Mouse (Mus musculus): Measurements from ENCODE around the gene Gm11563. TPM values are rescaled to one million over a fixed set of nuclear protein-coding genes. Genes with fewer than 3 reads are reported as not detected.
"Not testable (repeated sequence)": the region's sequence is repeated elsewhere in the genome, so short reads cannot be mapped to it uniquely, and the experiment has no call there.

Gm11563 gene
- polyA plus RNA-seq, 1 experiment from 2014 or later = not detected

- H3K36me3 ChIP-seq = no peaks in the 10 kb centered on the region
- no peak for ATAC-seq
- H3K27ac ChIP-seq = no peak overlapping the region
- no peak overlapping the region for H3K4me3 ChIP-seq
- no peaks in the 10 kb centered on the region for H3K9me3 ChIP-seq (replicated peaks)
- H3K9ac ChIP-seq = no peak overlapping the region
- no peaks in the 10 kb centered on the region for H3K4me1 ChIP-seq
- H3K27me3 ChIP-seq (replicated peaks) = no peaks in the 10 kb centered on the region
- WGBS (ENCODE audit: insufficient replicate concordance) = 53% methylated on average over 1 of the region's 1 CpGs
- no peak overlapping the region for H3K4me2 ChIP-seq
These were observed 21.7 kb downstream of the Gm11563 start for GRCm38 (mm10) chr11:99637086-99637485.

DNA sequence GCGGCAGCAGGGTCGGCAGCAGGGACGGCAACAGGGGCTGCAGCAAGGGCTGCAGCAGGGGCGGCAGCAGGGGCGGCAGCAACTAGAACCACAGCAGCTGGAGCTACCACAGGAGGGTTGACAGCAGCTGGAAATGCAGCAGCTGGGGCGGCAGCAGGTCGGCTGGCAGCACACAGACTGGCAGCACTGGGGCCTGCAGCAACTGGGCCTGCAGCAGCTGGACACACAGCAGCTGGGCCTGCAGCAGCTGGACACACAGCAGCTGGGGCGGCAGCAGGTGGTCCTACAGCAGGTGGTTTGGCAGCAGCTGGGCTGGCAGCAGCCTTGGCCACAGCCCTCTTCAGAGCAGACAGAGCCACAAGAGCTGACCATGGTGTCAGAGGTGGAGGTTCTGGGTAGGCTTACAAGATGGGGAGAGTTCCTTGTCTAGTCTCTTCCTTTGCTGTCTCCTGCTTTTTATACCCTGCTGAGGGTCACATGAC, 24.1 kb downstream of the Gm11563 start, which contains the start of gene Krtap4-2:
Gene Krtap4-2 (minus strand): TSS at position 432 of the 482 bp plus-strand sequence.
- ATAC-seq = no peak
- Histone ChIP-seq H3K36me3 (no peaks in the 10 kb centered on the region), H3K9me3 (replicated peaks) (no peaks in the 10 kb centered on the region), H3K4me2 (no peak within 1 kb of the TSS), H3K4me3 (no peak within 1 kb of the TSS), H3K4me1 (no peaks in the 10 kb centered on the region), H3K27ac (no peak within 1 kb of the TSS), H3K9ac (no peak within 1 kb of the TSS), H3K27me3 (replicated peaks) (no peaks in the 10 kb centered on the region)
- 56% methylated on average over 8 of the region's 8 CpGs for WGBS (ENCODE audit: insufficient replicate concordance)

DNA sequence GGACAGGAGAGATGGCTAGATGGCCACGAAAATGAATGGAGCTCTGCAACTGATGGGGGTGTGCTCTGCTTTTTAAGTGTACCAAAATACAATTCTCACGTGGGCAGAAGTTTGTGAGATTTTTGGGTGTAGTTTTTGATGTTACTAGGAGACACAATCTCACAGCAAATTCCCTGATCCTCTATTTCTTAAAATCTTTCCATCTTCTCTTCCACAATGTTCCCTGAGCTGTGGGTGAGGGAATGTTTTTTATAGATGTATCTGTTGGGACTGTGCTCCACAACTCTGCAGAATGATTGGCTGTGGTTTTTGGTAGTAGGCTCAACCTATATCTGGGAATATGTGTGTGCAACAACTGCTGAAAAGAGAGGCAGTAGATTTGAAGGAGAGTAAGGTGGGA, 25.5 kb downstream of the Gm11563 start:
- Histone ChIP-seq H3K27me3 (replicated peaks) (no peaks in the 10 kb centered on the region), H3K4me3 (no peak overlapping the region), H3K9ac (no peak overlapping the region), H3K4me1 (no peaks in the 10 kb centered on the region), H3K27ac (no peak overlapping the region), H3K36me3 (no peaks in the 10 kb centered on the region), H3K4me2 (no peak overlapping the region), H3K9me3 (replicated peaks) (no peaks in the 10 kb centered on the region)
- 41% methylated on average over 2 of the region's 2 CpGs for WGBS (ENCODE audit: insufficient replicate concordance)
- ATAC-seq = no peak

DNA sequence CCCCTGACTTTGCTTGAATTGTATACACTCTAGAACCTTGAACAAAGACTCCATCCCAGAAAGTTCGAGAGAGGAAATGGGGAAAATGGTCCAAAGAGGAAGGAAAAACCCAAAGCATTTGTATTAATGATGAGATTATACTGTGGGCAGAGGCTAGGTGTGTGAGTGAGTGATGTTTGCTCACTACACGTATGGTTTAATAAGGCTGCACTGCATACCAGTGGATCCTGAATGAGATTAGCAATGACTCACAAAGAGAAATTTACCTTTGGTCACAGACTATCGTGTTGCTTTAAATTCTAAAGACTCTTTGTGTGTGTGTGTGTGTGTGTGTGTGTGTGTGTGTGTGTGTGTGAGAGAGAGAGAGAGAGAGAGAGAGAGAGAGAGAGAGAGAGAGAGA, 27.9 kb downstream of the Gm11563 start:
- no peak overlapping the region for H3K27ac ChIP-seq
- ATAC-seq = no peak
- WGBS (ENCODE audit: insufficient replicate concordance) = 50% methylated on average over 3 of the region's 3 CpGs

GRCm38 (mm10) chr11:99628138-99628537, 30.6 kb downstream of the Gm11563 start, which contains the start of gene Krtap4-1:
Gene Krtap4-1 (minus strand): TSS chr11:99628238.
- H3K27ac ChIP-seq = no peak within 1 kb of the TSS
- WGBS (ENCODE audit: insufficient replicate concordance) = 61% methylated on average over 4 of the region's 4 CpGs
- no peaks in the 10 kb centered on the region for H3K27me3 ChIP-seq (replicated peaks)
- H3K4me2 ChIP-seq = no peak within 1 kb of the TSS
- H3K9ac ChIP-seq = no peak within 1 kb of the TSS
- H3K4me1 ChIP-seq = no peaks in the 10 kb centered on the region
- ATAC-seq = no peak
- H3K9me3 ChIP-seq (replicated peaks) = no peaks in the 10 kb centered on the region
- H3K36me3 ChIP-seq = no peaks in the 10 kb centered on the region
- no peak within 1 kb of the TSS for H3K4me3 ChIP-seq

More for the DNA sequence above, 27.9 kb downstream of the Gm11563 start:
- no peak overlapping the region for H3K4me3 ChIP-seq
- no peaks in the 10 kb centered on the region for H3K36me3 ChIP-seq
- no peak overlapping the region for H3K9ac ChIP-seq
- no peaks in the 10 kb centered on the region for H3K9me3 ChIP-seq (replicated peaks)
- no peaks in the 10 kb centered on the region for H3K27me3 ChIP-seq (replicated peaks)
- H3K4me2 ChIP-seq = no peak overlapping the region
- H3K4me1 ChIP-seq = no peaks in the 10 kb centered on the region

- no peak for ATAC-seq
- H3K9me3 ChIP-seq (replicated peaks) = no peaks in the 10 kb centered on the region
- no peak within 1 kb of the TSS for H3K9ac ChIP-seq
- H3K36me3 ChIP-seq = no peaks in the 10 kb centered on the region
- 72% methylated on average over 2 of the region's 2 CpGs for WGBS (ENCODE audit: insufficient replicate concordance)
- no peak within 1 kb of the TSS for H3K4me3 ChIP-seq
- no peak within 1 kb of the TSS for H3K27ac ChIP-seq
- H3K4me1 ChIP-seq = no peaks in the 10 kb centered on the region
- H3K27me3 ChIP-seq (replicated peaks) = no peaks in the 10 kb centered on the region
- H3K4me2 ChIP-seq = no peak within 1 kb of the TSS
These were observed 38.4 kb downstream of the Gm11563 start, which contains the start of gene Gm11562 for GRCm38 (mm10) chr11:99620335-99620734. Gene Gm11562 (minus strand): TSS chr11:99620435.

DNA sequence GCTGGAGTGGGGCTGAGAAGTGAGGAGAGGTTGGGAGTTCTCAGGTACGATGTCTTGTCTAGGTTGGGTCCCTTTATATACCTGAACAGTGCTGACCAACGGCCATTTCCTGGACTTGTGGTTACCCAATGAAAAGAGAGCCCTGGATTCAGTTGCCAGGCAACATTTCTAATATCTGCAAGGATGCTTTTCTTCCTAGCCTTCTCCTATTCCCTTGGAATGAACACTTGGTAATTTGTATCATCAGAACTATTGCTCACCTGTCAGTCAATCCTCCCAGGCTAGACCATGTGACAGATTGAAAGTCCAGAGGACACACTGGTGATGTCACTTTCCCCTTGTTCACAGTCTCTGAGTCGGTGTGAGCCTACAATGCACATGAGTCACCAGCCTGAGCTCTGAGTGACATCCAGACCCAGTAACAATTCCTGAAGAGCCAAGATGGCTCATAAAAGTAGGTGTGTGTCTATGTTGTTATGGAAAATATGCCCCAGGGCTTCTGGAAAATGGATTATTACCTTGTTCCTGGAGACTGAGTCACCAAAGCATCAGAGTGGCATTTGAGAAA, 43.9 kb downstream of the Gm11563 start, which contains the start of gene Krtap2-4:
Gene Krtap2-4 (minus strand): TSS at position 51 of the 568 bp plus-strand sequence.
- Histone ChIP-seq H3K36me3 (no peaks in the 10 kb centered on the region), H3K27me3 (replicated peaks) (no peaks in the 10 kb centered on the region), H3K4me1 (no peaks in the 10 kb centered on the region), H3K9ac (no peak within 1 kb of the TSS), H3K9me3 (replicated peaks) (no peaks in the 10 kb centered on the region), H3K4me2 (no peak within 1 kb of the TSS), H3K4me3 (no peak within 1 kb of the TSS), H3K27ac (no peak within 1 kb of the TSS)
- 50% methylated on average over 3 of the region's 3 CpGs for WGBS (ENCODE audit: insufficient replicate concordance)
- ATAC-seq = no peak

DNA sequence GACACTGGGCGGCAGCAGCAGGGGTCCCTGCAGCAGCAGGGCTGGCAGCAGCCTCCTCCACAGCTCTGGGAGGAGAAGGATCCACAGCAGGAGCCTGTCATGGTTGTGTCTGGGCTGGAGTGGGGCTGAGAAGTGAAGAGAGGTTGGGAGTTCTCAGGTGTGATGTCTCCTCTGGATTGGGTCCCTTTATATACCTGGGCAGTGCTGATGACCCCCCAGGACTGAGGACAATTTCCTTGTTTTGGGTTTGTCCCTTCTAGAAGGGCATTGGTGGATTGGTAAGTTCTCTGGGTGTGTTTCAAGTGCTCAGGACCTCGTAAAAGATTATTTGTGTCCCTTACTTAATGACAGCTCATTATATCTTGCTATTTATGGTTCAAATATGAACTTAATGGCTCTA, 48.7 kb downstream of the Gm11563 start, which contains the start of gene Gm11937:
Gene Gm11937 (minus strand): TSS at position 101 of the 400 bp plus-strand sequence.
- 55% methylated on average over 1 of the region's 2 CpGs for WGBS (ENCODE audit: insufficient replicate concordance)
- not testable (repeated sequence) for H3K4me2 ChIP-seq; H3K36me3 ChIP-seq; H3K4me1 ChIP-seq; H3K27me3 ChIP-seq (replicated peaks); H3K27ac ChIP-seq; H3K9me3 ChIP-seq (replicated peaks); H3K9ac ChIP-seq; ATAC-seq; H3K4me3 ChIP-seq

- 56% methylated on average over 1 of the region's 1 CpGs for WGBS (ENCODE audit: insufficient replicate concordance)
- H3K36me3 ChIP-seq = no peaks in the 10 kb centered on the region
- H3K4me2 ChIP-seq = no peak overlapping the region
- H3K4me3 ChIP-seq = no peak overlapping the region
- H3K9ac ChIP-seq = no peak overlapping the region
- H3K27ac ChIP-seq = no peak overlapping the region
- no peak for ATAC-seq
- H3K9me3 ChIP-seq (replicated peaks) = no peaks in the 10 kb centered on the region
- no peaks in the 10 kb centered on the region for H3K27me3 ChIP-seq (replicated peaks)
- no peaks in the 10 kb centered on the region for H3K4me1 ChIP-seq
These were observed 49.6 kb downstream of the Gm11563 start for GRCm38 (mm10) chr11:99609126-99609525.

Other genes starting within 250 kb of the Gm11563 start
- 0.06 TPM in 1 of 2 replicates, not detected in the other for gene Krt12, start 236.7 kb downstream of the Gm11563 start, polyA plus RNA-seq (2016; fragmentation: Nextera tagmentation; extraction: Ambion mirVana)
- 23.5 and 24.6 TPM in 2 replicates for gene Krt20, start 220.8 kb downstream of the Gm11563 start, polyA plus RNA-seq (2016; fragmentation: Nextera tagmentation; extraction: Ambion mirVana)
- 0.20 and 0.35 TPM in 2 replicates for gene Krt23, start 165.8 kb downstream of the Gm11563 start, polyA plus RNA-seq (2016; fragmentation: Nextera tagmentation; extraction: Ambion mirVana)
- not detected in 2 replicates for gene Krt39, start 137.6 kb downstream of the Gm11563 start, polyA plus RNA-seq (2016; fragmentation: Nextera tagmentation; extraction: Ambion mirVana)
- not detected in 2 replicates for gene Krt40, start 115.8 kb downstream of the Gm11563 start, polyA plus RNA-seq (2016; fragmentation: Nextera tagmentation; extraction: Ambion mirVana)
- gene Krtap3-3, start 108.1 kb downstream of the Gm11563 start, polyA plus RNA-seq (2016; fragmentation: Nextera tagmentation; extraction: Ambion mirVana) = not detected in 2 replicates
- gene Krtap3-2, start 102.1 kb downstream of the Gm11563 start, polyA plus RNA-seq (2016; fragmentation: Nextera tagmentation; extraction: Ambion mirVana) = not detected in 2 replicates
- not detected in 2 replicates for gene Gm11939, start 99.5 kb downstream of the Gm11563 start, polyA plus RNA-seq (2016; fragmentation: Nextera tagmentation; extraction: Ambion mirVana)
- not detected in 2 replicates for gene Krtap3-1, start 92.3 kb downstream of the Gm11563 start, polyA plus RNA-seq (2016; fragmentation: Nextera tagmentation; extraction: Ambion mirVana)
- gene Krtap1-5, start 77.9 kb downstream of the Gm11563 start, polyA plus RNA-seq (2016; fragmentation: Nextera tagmentation; extraction: Ambion mirVana) = not detected in 2 replicates
- not detected in 2 replicates for gene Krtap1-4, start 75.3 kb downstream of the Gm11563 start, polyA plus RNA-seq (2016; fragmentation: Nextera tagmentation; extraction: Ambion mirVana)
- not detected in 2 replicates for gene Krtap1-3, start 67.6 kb downstream of the Gm11563 start, polyA plus RNA-seq (2016; fragmentation: Nextera tagmentation; extraction: Ambion mirVana)
- gene Krtap9-3, start 60.9 kb downstream of the Gm11563 start, polyA plus RNA-seq (2016; fragmentation: Nextera tagmentation; extraction: Ambion mirVana) = not detected in 2 replicates
- gene Gm11938, start 55.7 kb downstream of the Gm11563 start, polyA plus RNA-seq (2016; fragmentation: Nextera tagmentation; extraction: Ambion mirVana) = not detected in 2 replicates
- not detected in 2 replicates for gene Gm11937, start 48.8 kb downstream of the Gm11563 start, polyA plus RNA-seq (2016; fragmentation: Nextera tagmentation; extraction: Ambion mirVana)
- not detected in 2 replicates for gene Krtap2-4, start 44.1 kb downstream of the Gm11563 start, polyA plus RNA-seq (2016; fragmentation: Nextera tagmentation; extraction: Ambion mirVana)
- not detected in 2 replicates for gene Gm11562, start 38.5 kb downstream of the Gm11563 start, polyA plus RNA-seq (2016; fragmentation: Nextera tagmentation; extraction: Ambion mirVana)
- not detected in 2 replicates for gene Krtap4-1, start 30.7 kb downstream of the Gm11563 start, polyA plus RNA-seq (2016; fragmentation: Nextera tagmentation; extraction: Ambion mirVana)
- gene Krtap4-2, start 23.9 kb downstream of the Gm11563 start, polyA plus RNA-seq (2016; fragmentation: Nextera tagmentation; extraction: Ambion mirVana) = not detected in 2 replicates
- not detected in 2 replicates for gene Krtap4-7, start 14.9 kb downstream of the Gm11563 start, polyA plus RNA-seq (2016; fragmentation: Nextera tagmentation; extraction: Ambion mirVana)
- gene Gm11555, start 8.7 kb downstream of the Gm11563 start, polyA plus RNA-seq (2016; fragmentation: Nextera tagmentation; extraction: Ambion mirVana) = not detected in 2 replicates
- gene Krtap4-6, start 7.0 kb upstream of the Gm11563 start, polyA plus RNA-seq (2016; fragmentation: Nextera tagmentation; extraction: Ambion mirVana) = not detected in 2 replicates
- not detected in 2 replicates for gene Gm14190, start 31.8 kb upstream of the Gm11563 start, polyA plus RNA-seq (2016; fragmentation: Nextera tagmentation; extraction: Ambion mirVana)
- not detected in 2 replicates for gene Gm14180, start 75.3 kb upstream of the Gm11563 start, polyA plus RNA-seq (2016; fragmentation: Nextera tagmentation; extraction: Ambion mirVana)
- gene Gm11595, start 114.0 kb upstream of the Gm11563 start, polyA plus RNA-seq (2016; fragmentation: Nextera tagmentation; extraction: Ambion mirVana) = not detected in 2 replicates
- not detected in 2 replicates for gene Krtap4-8, start 121.7 kb upstream of the Gm11563 start, polyA plus RNA-seq (2016; fragmentation: Nextera tagmentation; extraction: Ambion mirVana)
- gene Krtap4-9, start 126.2 kb upstream of the Gm11563 start, polyA plus RNA-seq (2016; fragmentation: Nextera tagmentation; extraction: Ambion mirVana) = not detected in 2 replicates
- not detected in 2 replicates for gene Gm11596, start 134.5 kb upstream of the Gm11563 start, polyA plus RNA-seq (2016; fragmentation: Nextera tagmentation; extraction: Ambion mirVana)
- gene Gm11569, start 140.0 kb upstream of the Gm11563 start, polyA plus RNA-seq (2016; fragmentation: Nextera tagmentation; extraction: Ambion mirVana) = not detected in 2 replicates
- not detected in 2 replicates for gene Gm11554, start 145.5 kb upstream of the Gm11563 start, polyA plus RNA-seq (2016; fragmentation: Nextera tagmentation; extraction: Ambion mirVana)
- gene Krtap4-13, start 150.9 kb upstream of the Gm11563 start, polyA plus RNA-seq (2016; fragmentation: Nextera tagmentation; extraction: Ambion mirVana) = not detected in 2 replicates
- gene Gm11564, start 156.7 kb upstream of the Gm11563 start, polyA plus RNA-seq (2016; fragmentation: Nextera tagmentation; extraction: Ambion mirVana) = not detected in 2 replicates
- gene 2300003K06Rik, start 179.1 kb upstream of the Gm11563 start, polyA plus RNA-seq (2016; fragmentation: Nextera tagmentation; extraction: Ambion mirVana) = not detected in 2 replicates
- not detected in 2 replicates for gene Krtap4-16, start 192.6 kb upstream of the Gm11563 start, polyA plus RNA-seq (2016; fragmentation: Nextera tagmentation; extraction: Ambion mirVana)
- gene Gm11568, start 199.0 kb upstream of the Gm11563 start, polyA plus RNA-seq (2016; fragmentation: Nextera tagmentation; extraction: Ambion mirVana) = not detected in 2 replicates
- gene Gm11559, start 205.5 kb upstream of the Gm11563 start, polyA plus RNA-seq (2016; fragmentation: Nextera tagmentation; extraction: Ambion mirVana) = not detected in 2 replicates
- not detected in 2 replicates for gene Krtap9-1, start 214.4 kb upstream of the Gm11563 start, polyA plus RNA-seq (2016; fragmentation: Nextera tagmentation; extraction: Ambion mirVana)
- gene Gm11567, start 220.2 kb upstream of the Gm11563 start, polyA plus RNA-seq (2016; fragmentation: Nextera tagmentation; extraction: Ambion mirVana) = not detected in 2 replicates
- not detected in 2 replicates for gene Krtap31-1, start 249.0 kb upstream of the Gm11563 start, polyA plus RNA-seq (2016; fragmentation: Nextera tagmentation; extraction: Ambion mirVana)

Data from liver, embryonic 12.5 days (tissue).